Mouse (Mus musculus) left cerebral cortex, adult 2 months (tissue): Measurements from ENCODE around the gene Tmem165. TPM values are rescaled to one million over a fixed set of nuclear protein-coding genes. Genes with fewer than 3 reads are reported as not detected.

Experiments
- DNase-seq, 2 experiments: peaks; one replicate each; pipeline ENCODE4 v3.0.0; 2021 to 2022; ENCODE audit warnings: low spot score in 2 of 2, mixed read lengths in 1 of 2; ENCODE audit errors: extremely low spot score in 1 of 2
- H3K27ac ChIP-seq: fragments of 200-600 bp; 2 replicates; pipeline ENCODE4 v1.8.1; 2022
- H3K4me3 ChIP-seq: fragments of 200-600 bp; 2 replicates; pipeline ENCODE4 v1.8.1; 2022
- CTCF ChIP-seq: fragments of 200-600 bp; IDR thresholded peaks from 2 replicates; pipeline ENCODE4 v1.8.1; 2022; ENCODE audit warnings: antibody characterized with exemption, mild to moderate bottlenecking, moderate library complexity
- intact Hi-C: fragments of 180-260 bp; cut with DNase I; formaldehyde crosslinking; loops from one replicate; pipeline ENCODE4 v1.15.1; 2025
- total RNA-seq, 2 experiments: library from RNA; stranded (reverse); gene quantifications; 2 replicates each; pipeline ENCODE4 v1.2.3; 2021

Gene Tmem165
- total RNA-seq, 2 experiments from 2014 or later = 32.2 to 32.5 TPM

DNA sequence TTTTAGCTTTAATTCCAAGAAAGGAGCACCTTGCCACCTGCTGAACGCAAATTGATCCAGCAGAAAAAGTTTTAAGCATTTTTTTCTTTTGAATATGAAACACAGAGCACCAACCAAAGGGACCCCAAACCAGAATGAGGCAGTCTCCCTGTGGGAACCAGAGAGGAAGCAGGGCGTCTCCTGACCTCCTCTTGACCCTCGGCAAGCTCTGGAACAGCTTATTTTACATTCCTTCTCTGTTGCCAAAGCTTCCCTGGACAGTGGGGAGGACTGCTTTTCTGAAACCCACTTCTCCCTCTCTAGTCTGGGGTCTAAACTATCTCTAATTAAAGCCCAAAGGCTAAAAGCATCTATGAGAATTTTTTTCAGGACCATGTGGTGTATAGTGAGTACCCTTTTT is 7.3 kb upstream of the Tmem165 start:
- intact Hi-C loops = no loop called here
- Histone ChIP-seq H3K4me3 (no peak overlapping the region), H3K27ac (no peak overlapping the region)
- TF ChIP-seq CTCF = no peak
- DNase-seq = no peak

DNA sequence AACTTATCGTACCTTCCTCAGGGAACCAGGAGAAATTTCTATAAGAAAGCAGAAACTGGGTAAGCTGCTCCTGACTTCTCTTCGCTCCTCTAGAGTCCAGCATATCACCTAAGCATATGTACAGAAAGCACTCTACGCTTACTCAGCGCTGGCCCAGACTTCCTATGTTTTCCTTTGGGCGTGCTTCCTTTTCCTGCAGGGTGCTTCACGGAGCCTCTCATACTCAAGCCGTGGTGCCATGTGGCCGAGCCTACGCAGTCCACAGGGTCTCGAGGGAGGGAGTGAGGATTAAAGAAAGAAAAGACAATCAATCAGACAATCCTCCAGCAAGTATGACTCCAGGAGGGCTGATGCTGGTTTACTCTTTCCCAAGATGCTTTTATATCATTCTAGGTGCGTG is 6.8 kb upstream of the Tmem165 start:
- Histone ChIP-seq H3K27ac (no peak overlapping the region), H3K4me3 (no peak overlapping the region)
- TF ChIP-seq CTCF = no peak
- intact Hi-C loops = no loop called here
- DNase-seq = no peak

DNA sequence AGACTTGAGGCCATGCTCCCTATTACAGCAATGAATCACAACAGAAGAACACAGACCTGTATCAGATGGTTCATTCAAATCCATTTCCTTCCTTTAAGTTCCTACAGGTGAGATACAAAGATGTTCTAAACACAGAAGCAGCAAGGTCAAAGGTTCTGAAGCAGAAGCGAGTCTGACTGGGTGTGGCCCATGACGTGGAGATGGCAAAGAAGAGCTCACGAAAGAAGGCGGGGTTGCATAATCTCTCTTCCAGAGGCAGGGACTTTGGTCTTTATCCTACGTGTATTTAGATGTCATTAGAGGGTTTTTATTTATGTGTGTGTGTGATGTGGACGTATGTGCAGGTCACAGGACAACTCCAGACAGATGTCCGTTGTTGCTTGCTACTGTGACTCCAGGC is 6.0 kb upstream of the Tmem165 start:
- intact Hi-C loops = no loop called here

DNA sequence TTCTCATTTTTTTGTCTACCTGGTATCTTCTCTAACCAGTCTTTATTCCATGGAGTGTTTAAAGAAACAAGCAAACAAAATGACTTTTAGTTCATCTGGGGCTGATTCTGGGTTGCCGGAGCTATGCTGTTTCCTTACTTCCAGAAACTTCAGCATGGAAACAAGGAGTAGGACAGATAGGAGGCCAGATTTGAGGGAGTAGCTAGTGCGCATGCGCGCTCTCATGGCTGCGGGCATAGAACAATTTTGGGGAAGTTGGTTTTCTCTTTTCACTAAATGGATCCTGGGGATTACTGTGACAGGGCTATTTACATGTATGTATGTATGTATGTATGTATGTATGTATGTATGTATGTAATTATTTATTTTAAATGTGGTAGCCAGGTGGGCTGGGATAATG is 4.5 kb upstream of the Tmem165 start:
- intact Hi-C loops = no loop called here
- H3K4me3 ChIP-seq = no peak overlapping the region
- TF ChIP-seq CTCF = no peak
- H3K27ac ChIP-seq = no peak overlapping the region
- DNase-seq = no peak

More for the DNA sequence above, 6.0 kb upstream of the Tmem165 start:
- TF ChIP-seq CTCF = no peak
- no peak overlapping the region for H3K27ac ChIP-seq
- DNase-seq = no peak
- H3K4me3 ChIP-seq = no peak overlapping the region

DNA sequence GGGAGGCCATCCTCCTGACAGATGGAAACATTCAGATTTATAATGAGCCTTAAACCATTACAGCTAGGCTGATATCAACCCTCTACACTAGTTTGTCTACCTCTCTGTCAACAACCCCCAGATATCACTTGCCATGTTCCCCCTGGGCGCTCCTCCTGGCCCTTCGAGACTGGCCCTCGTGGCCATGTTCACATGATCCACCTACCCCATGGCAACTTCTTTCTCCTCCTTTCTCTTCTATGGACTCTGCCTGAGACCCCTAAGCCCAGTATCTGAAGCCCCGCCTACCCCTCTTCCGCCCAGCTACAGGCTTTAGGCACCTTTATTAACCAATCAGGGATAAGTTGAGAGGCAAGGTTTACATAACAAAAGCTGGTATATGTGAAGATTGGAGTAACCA is 3.9 kb upstream of the Tmem165 start:
- no peak overlapping the region for H3K4me3 ChIP-seq
- intact Hi-C loops = loop anchor here (5.0 kb wide), 1 partner anchor 123 kb away; the partner anchor contains the start of gene Clock
- no peak for TF ChIP-seq CTCF
- H3K27ac ChIP-seq = no peak overlapping the region
- DNase-seq = no peak

DNA sequence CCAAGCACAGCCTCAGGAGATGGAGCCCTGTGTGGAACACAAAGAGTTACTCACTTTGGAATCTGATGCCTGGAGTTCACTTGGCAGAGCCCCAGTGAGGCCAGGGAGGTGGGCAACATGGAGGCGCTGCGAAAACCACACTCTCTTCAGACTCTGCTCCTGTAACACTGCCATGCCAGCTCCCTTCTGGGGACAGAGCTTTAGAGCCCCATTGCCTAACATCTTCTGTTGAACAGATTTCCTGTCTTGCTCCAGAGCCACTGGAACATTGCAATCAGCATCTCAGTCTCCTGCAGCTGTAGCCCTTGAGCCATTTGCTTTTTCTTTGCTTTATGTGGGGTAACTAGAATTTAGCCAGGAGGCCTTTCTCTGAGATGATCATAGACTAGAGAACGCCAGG is 1.4 kb upstream of the Tmem165 start:
- intact Hi-C loops = loop anchor here (2.0 to 5.0 kb wide), 2 partner anchors 42 to 120 kb away; partner anchors contain the start of genes Clock and Srd5a3
- no peak overlapping the region for H3K4me3 ChIP-seq

DNA sequence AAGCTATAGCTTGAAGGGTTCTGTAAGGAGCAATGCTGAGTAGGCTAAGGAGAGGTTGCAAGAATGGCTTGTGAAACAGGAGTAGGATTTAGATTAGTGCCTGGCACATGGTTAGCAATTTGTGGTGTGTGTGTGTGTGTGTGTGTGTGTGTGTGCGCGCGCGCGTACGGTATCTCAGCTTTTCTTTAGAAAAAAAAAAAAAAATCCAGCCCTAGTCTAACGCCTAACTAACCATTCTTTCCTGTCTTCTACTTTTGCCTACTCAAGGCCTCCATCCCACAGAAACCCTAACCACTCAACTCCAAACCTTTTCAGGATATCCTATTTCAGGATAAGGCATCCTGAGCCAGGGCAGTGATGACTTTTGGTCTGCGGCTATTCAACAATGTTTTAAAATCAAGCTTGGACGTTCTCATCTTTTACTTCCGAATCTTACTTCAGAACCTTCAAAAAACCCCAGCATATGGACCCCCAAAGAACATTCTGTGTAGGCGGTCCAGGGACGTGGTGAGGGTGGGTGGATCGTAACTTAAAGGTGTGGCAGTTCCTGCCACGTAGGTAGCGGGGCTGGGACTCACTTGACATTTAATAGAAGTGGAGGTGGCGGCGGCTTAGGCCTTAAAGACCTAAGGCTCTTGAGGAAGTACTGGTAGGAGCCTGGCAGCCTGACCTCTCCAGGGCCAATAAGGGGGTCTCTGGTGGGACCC is 484 bp upstream of the Tmem165 start:
- H3K4me3 ChIP-seq = peak overlapping the region; percentile 87
- peak overlapping the region; percentile 85 for H3K27ac ChIP-seq
- intact Hi-C loops = loop anchor here (2.0 to 5.0 kb wide), 2 partner anchors 42 to 119 kb away; partner anchors contain the start of genes Clock and Srd5a3
- no peak for TF ChIP-seq CTCF
- no peak for DNase-seq

More for the DNA sequence above, 1.4 kb upstream of the Tmem165 start:
- no peak overlapping the region for H3K27ac ChIP-seq
- no peak for TF ChIP-seq CTCF
- DNase-seq = no peak

DNA sequence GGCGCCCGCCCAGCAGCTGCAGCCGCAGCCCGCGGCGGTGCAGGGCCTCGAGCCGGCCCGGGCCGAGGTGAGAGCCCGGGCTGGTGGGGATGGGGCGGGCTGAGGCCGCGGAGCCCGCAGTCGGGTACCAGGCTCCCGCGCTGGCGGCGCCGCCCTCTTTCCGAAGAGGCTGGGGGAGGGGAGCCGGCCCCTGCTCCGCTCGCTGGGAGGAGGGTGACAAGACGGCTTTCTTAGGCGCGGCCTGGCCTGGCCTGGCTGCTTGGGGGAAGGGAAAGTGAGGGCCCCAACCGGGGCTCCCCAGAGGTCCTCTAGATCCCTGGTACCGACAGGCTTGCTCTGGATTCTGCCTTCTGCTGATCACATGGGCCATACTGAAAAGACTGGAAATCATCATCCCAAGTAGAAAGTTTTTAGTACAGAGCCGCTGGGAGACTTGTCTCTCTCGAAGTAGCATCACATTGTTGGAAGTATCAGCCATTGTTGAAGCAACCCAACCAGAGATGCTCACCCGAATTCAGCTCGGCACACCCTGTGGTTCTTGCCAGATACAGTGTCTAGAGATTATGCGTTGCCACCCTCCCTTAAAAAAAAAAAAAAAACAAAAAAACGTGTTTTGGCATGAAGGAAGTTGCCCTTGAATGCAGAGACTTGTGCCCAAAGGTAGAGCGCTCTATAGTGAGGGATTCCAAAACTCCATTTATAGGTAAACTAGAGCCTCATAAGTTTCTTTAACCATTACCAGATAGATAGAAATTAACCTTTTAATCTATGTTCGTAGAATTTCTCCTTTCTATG is 803 bp downstream of the Tmem165 start:
- H3K27ac ChIP-seq = peak overlapping the region; percentile 85
- H3K4me3 ChIP-seq = peak overlapping the region; percentile 87
- intact Hi-C loops = loop anchor here (5.0 kb wide), 1 partner anchor 118 kb away; the partner anchor contains the start of gene Clock
- DNase-seq = peak; percentile 53 to 64
- no peak for TF ChIP-seq CTCF

DNA sequence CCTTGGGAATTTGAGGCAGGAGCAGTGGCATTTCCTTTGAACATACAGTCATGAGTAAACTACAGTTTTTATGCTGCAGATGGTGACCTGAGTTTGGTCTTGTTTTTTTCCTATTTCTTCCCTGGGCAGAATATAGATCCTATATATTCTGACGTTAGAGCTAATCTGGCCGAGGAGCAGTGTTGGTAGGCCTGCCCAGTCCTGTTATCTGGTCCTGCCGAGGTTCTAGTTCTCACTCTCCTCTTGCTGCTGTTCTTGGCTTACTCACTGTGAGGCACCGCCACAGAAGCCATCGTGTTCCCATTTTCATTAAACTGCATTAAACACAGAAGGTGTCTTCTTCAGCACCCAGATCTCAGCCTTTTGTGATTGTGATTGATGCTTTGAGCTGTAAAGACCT is 4.2 kb downstream of the Tmem165 start:
- Histone ChIP-seq H3K27ac (no peak overlapping the region), H3K4me3 (no peak overlapping the region)
- no peak for DNase-seq
- no peak for TF ChIP-seq CTCF
- intact Hi-C loops = no loop called here

DNA sequence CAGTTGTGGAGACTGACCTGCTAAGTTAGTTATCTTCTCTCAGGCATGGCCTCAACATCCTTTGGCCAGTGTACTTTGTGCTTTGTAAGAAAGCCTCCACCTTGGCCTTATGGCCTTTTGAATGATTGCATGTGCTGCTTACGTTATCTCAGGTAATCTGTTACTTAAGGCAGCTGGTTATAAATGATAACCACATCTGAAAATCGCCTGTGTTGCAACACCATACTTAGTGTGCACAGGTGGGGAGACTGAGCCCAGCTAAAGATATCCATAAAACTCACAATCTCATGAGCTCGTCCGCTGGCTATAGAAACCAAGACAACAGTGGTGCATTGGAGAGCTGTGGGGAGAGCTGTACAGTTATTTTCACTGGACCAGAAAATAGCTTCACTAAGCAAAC is 6.9 kb downstream of the Tmem165 start:
- TF ChIP-seq CTCF = no peak
- intact Hi-C loops = no loop called here
- no peak overlapping the region for H3K27ac ChIP-seq
- DNase-seq = no peak
- H3K4me3 ChIP-seq = no peak overlapping the region

DNA sequence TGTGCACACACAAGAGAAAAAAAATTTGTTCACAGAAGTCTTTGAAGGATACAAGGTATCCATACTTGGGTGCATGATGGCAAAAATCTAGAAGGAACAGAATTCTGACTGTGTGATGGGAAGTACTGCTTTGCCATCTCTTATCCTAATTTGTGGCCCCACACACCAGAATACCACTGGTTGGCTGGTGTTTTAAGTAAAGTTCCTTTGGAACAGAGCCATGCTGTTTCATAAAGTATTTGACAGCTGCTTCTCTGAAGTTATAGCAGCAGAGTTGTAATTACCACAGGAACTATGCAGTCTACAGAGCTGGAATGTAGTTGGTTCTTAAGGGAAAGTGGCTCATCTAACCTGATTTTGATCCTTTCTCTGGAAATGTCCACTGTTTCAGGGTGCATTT is 9.4 kb downstream of the Tmem165 start:
- H3K4me3 ChIP-seq = no peak overlapping the region
- no peak for TF ChIP-seq CTCF
- no peak overlapping the region for H3K27ac ChIP-seq
- DNase-seq = no peak
- intact Hi-C loops = no loop called here

DNA sequence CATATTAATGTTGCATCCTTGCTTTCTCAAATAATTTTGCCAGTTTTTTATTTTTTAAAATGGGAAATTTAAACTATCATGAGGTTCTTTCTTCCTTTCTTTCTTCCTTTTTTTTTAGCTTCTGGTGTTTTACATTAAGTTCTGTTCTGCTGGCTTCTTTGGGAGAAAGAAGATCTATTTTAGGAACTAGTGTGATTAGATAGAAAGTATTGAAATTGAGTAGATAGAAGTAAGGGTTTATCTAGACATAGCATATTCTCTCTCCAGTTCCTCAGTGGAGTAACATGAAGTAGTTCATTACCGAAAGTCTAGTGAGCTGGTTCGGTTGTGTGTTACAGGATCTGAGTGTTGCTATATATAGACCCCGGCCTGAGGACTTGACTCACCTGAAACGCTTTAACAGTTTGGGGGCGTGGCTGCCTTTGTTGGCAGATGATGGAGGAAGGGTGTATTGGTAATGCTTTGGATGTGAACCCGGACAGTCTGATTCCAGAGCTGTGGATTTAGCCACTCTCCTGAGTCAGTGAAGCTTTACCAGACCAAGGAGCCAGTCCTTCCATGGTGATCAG is 10.8 kb downstream of the Tmem165 start:
- Histone ChIP-seq H3K4me3 (no peak overlapping the region), H3K27ac (no peak overlapping the region)
- DNase-seq = no peak
- TF ChIP-seq CTCF = no peak
- intact Hi-C loops = no loop called here
